9 mouse cellular contexts compared by ENCODE assay signal in the genomic region with DNA sequence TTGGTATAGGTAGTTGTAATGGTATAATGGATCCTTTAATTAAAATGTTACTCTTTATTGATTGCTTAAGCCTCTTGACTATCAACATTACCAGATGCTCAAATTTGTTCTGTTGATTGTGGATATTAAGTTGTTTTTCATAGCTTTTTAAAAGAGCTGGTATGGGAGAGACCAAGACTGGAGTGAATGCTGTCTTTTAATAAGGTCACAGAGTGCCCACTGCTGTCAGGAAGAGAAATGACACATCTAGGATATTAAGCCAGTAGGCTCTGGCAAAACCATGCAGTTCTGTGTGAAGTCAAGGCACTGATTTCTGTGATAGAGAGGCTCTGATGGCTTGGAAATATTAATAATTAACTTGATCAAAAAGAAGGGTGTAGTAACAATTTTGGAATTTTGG. TPM values are rescaled to one million over a fixed set of nuclear protein-coding genes. Genes with fewer than 3 reads are reported as not detected.
DNase-seq lines count a peak whose midpoint lies in the region; ATAC-seq and TF ChIP-seq lines count a peak whose summit lies in the region.
"Had no signal": no experiment of that assay in that cellular context is flagged by ENCODE, and none has a peak within 500 bp of the region (broad histone marks: within the 10 kb centered on the region; RNA-seq: fewer than 3 reads in every experiment).

No protein-coding gene starts in this region.

- no peak overlapping the region for H3K27ac ChIP-seq in cerebellum, adult 2 months (ENCODE audit: insufficient read depth, low read length)
- no peak overlapping the region for H3K27ac ChIP-seq in liver, adult 2 months (replicated peaks; ENCODE audit: insufficient read depth, low read depth, low read length)

- DNase-seq in cerebellum, adult 2 months: peak in 1 of 2 experiments; percentile 39
- peak; percentile 42 for DNase-seq in liver, adult 2 months (ENCODE audit: extremely low read depth, low read depth, low spot score)
- no peak for DNase-seq in liver
- peak; percentile 20 for DNase-seq in cerebellum, adult 9-11 months
- DNase-seq in retina, embryonic 14.5 days (ENCODE audit: low spot score): peak; percentile 60
- DNase-seq in gastrocnemius, postnatal 10 days: no peak
- DNase-seq in thymus, postnatal 25 days: no peak

- no peak for ATAC-seq in cerebellum, adult (ENCODE audit: insufficient number of reproducible peaks, low FRiP score, low TSS enrichment)

- no peaks in the 10 kb centered on the region for H3K27me3 ChIP-seq in cerebellum, adult 2 months (ENCODE audit: control insufficient read depth, insufficient read depth, low read length)
- H3K27me3 ChIP-seq in liver, adult 2 months (ENCODE audit: control insufficient read depth, insufficient read depth, low read length): no peaks in the 10 kb centered on the region

- no peak for TF ChIP-seq POLR2A in cerebellum, adult 2 months (IDR thresholded peaks at IDR 0.05; ENCODE audit: borderline replicate concordance, insufficient read depth, low read length)
- no peak for TF ChIP-seq POLR2A in liver, adult 2 months (IDR thresholded peaks at IDR 0.05; ENCODE audit: extremely low read depth, insufficient read depth, low read length)

- peaks cover 21% of the 10 kb centered on the region for H3K36me3 ChIP-seq in liver, adult 2 months (ENCODE audit: control insufficient read depth, insufficient read depth, low read length)

- H3K4me1 ChIP-seq in cerebellum, adult 2 months (ENCODE audit: control insufficient read depth, insufficient read depth, low read length): no peaks in the 10 kb centered on the region
- H3K4me1 ChIP-seq in liver, adult 2 months (ENCODE audit: control insufficient read depth, insufficient read depth, low read length): no peaks in the 10 kb centered on the region

- TF ChIP-seq CTCF in cerebellum, adult 2 months (IDR thresholded peaks at IDR 0.05; ENCODE audit: borderline replicate concordance, insufficient read depth, low read depth, low read length): peak; percentile 42; the same call in 1 of the 2 replicates
- peak; percentile 30 for TF ChIP-seq CTCF in liver, adult 2 months (IDR thresholded peaks at IDR 0.05; ENCODE audit: low read depth, low read length)

- no peaks in the 10 kb centered on the region; the same call in 1 of the 2 replicates for H3K79me2 ChIP-seq in liver, adult 2 months (ENCODE audit: control insufficient read depth, insufficient read depth, low read length)

- H3K4me3 ChIP-seq in cerebellum, adult 2 months (replicated peaks; ENCODE audit: insufficient read depth, low read depth, low read length): no peak overlapping the region
- H3K4me3 ChIP-seq in liver, adult 2 months (ENCODE audit: insufficient read depth, low read depth, low read length): no peak overlapping the region
- H3K4me3 ChIP-seq: erythroblast, embryonic 14.5 days had no signal

- no peak overlapping the region for H3K9ac ChIP-seq in liver, adult 2 months (ENCODE audit: low read depth, low read length)

RNA-seq across cellular contexts. Expression of gene Ankfy1, which starts 34.1 kb away (rescaled TPM):
- polyA plus RNA-seq in cerebellum, adult 2 months (2012; rRNA removed): 26.9 and 28.1 TPM in 2 replicates
- total RNA-seq in liver, adult 2 months (2014; rRNA removed): 20.7 and 20.8 TPM in 2 replicates
- polyA plus RNA-seq in liver, adult 2 months (2012; rRNA removed): 10.3 and 12.3 TPM in 2 replicates
- 10 to 100 TPM; 17.0 to 21.9 TPM for total RNA-seq in gastrocnemius, postnatal 10 days (2021)

Comparison
In these comparisons a context has a peak if more than half of its experiments do, and no peak if none do; other contexts are left out.
1. DNase-seq: peak in liver, adult 2 months (single experiment), cerebellum, adult 9-11 months (single experiment) and retina, embryonic 14.5 days (single experiment); none in liver (single experiment), gastrocnemius, postnatal 10 days (single experiment) and thymus, postnatal 25 days (single experiment).